Mouse (Mus musculus): Measurements from ENCODE around the gene Gm6408. TPM values are rescaled to one million over a fixed set of nuclear protein-coding genes. Genes with fewer than 3 reads are reported as not detected.
"Not testable (repeated sequence)": the region's sequence is repeated elsewhere in the genome, so short reads cannot be mapped to it uniquely, and the experiment has no call there.

Gene Gm6408
- not detected for total RNA-seq (2021)
- long read RNA-seq, experiment 1, result 0 reads
- long read RNA-seq, experiment 2, result 0 reads

DNA sequence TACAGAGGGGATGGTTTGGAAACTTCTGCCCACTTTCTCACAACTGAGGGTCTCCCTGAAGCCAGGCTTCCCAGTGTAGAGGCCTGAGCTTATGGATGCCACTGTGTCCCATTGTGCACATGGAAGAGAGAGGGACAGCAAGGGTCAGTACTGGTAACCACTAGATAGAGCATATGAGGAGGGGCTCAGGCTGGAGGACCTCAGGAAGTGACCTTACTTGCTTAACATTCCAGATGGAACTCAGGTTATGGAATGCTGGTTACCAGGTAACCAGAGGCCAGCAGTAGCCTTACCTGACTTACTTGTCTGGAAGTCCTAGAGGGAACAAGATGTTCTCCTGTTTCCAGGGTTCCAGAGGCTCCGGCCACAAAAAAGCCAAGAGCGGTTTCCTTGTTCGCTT is at the start of gene Gm6408:
TSS of gene Gm6408 (plus strand) at position 301 of the 400 bp plus-strand sequence.
- intact Hi-C loops (cut with DNase I; ENCODE audit: low total_unique reads); DNase-seq: not testable (repeated sequence)

DNA sequence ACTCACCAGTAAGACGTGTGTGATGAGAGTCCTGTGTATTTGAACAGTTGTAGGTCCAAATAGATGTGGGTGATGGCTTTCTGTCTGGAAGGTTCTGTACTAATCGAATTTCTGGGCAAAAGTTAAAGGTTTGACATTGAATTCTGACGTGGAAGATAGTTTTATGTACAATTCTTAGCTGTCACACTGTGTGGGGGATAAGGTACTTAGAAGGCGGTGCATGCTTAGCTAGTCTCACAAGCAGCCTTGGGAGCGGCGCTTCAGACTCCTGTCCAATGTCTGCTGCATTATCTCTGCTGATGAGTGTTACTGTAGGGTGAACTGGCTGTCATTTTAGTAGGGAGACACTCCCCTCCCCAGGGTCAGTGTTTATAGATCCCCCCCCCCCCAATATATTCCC is 49.3 kb upstream of the Gm6408 start:
- DNase-seq, result no peak
- intact Hi-C loops (cut with DNase I; ENCODE audit: low total_unique reads), result no loop called here

DNA sequence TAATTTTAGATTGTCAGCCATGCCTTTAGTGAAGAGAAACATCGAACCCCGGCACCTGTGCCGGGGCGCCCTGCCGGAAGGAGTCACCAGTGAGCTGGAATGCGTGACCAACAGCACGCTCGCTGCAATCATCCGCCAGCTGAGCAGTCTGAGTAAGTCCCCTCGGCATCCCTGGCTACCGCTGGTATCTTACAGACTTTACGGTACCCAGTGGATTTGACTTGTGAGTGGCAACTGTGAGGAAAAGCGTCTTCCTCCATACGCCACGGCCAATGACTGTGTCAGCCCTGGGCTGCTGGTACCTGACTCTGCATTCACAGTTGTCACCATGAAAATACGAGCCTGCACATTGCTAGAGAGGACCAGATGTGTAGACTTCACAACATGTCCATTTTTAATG is 46.4 kb upstream of the Gm6408 start:
- no peak for DNase-seq
- intact Hi-C loops (cut with DNase I; ENCODE audit: low total_unique reads), result no loop called here

DNA sequence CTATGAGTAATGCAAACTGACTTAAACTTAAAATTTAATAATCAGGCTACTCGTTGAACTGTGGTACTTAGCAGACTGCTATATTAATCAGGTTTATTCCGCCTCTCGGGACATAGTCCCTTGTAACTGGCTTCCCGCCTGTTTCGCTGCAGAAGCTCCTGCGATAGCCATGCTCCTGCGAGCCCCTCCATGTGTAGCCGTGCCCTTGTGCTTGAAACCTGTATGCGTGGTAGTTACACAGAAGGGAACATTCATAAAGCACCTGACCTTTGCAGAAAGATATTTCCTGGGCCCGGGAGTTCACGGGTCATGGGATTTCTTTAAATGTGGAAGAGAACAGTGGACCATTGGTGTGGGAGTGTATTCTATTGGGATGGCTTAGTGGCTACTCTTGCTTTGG is 45.0 kb upstream of the Gm6408 start:
- no peak for DNase-seq
- intact Hi-C loops (cut with DNase I; ENCODE audit: low total_unique reads), result no loop called here

DNA sequence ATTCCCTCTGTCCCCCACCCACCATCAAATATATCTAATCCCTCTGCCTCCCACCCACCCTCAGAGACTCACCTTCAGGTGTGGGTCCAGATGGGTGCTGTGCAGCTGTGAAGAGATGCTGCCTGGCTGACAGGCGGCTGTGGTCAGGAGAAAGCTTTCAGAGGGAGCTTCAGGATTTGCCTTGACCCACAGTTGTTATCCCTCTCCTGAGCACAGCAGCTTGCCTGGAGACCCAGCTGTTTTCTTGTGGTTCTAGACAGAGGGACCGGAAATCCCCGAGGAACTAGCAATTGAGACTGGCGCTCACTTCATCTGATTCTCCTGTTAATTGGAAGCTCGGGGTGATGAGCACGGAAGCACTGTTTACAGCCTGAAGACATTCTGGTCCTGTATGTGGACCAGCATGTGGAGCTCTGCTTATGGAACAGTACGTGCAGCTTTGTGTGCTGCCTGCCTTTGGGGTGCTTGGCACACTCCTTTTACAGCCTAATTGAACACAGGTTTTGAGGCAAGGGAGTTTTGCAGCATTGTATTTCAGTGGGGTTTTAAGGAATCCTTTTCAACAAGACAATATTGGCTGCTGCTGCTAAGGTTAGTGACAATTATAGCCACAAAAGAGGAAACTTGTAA is 42.5 kb upstream of the Gm6408 start:
- DNase-seq, result no peak
- intact Hi-C loops (cut with DNase I; ENCODE audit: low total_unique reads), result no loop called here

DNA sequence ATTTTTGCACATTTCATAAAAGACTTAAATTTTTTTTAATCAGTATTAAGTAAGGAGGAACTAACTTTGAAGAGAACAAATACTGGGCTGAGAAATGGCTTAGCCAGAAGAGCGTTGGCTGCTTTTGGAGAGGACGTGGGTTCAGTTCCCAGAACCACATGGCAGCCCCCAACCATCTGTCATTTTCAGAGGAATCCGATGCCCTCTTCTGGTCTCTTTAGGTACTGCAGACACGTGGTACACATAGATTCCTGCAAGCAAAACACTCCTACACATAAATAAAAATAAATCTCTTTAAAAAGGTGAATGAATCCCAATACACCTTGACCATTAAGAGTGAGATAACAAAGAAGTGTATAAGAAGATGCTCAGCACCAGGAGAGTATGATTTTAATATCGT is 41.5 kb upstream of the Gm6408 start:
- no peak for DNase-seq
- intact Hi-C loops (cut with DNase I; ENCODE audit: low total_unique reads), result no loop called here

DNA sequence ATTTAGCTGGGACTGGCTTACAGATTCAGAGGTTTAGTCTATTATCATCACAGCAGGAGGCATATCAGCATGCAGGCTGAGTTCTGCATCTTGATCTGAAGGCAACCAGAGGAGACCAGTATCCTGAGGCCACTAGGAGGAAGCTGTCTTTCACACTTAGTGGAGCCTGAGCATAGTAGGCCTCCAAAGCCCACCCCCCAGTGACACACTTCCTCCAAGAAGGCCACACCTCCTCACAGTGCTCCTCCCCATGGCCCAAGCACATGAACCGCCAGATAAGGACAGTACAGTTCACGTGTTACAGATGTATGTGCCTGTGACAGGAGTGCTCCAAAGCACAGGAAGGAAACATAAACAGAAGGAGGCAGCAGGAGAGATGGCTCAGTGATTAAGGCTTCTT is 39.0 kb upstream of the Gm6408 start:
- intact Hi-C loops (cut with DNase I; ENCODE audit: low total_unique reads), result no loop called here
- DNase-seq, result no peak

DNA sequence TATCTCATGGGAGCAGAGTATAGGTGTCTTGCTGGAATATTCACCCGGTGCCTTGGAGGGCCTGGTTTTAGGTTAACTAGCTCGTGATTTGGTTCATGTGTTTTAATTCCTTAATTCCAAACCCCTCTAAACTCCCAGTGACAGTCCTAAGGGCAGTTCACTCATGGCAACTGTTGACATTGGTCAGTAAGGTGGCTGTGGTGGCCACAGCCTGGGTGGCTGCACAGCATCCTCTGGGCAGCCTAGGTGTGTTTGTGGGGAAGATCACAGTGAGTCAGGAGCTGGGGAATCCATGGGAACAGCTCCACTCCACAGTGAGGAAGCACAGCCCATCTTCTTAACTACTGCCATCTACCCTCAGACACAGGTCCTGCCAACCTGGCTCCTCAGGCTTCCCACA is 35.1 kb upstream of the Gm6408 start:
- DNase-seq, result no peak
- intact Hi-C loops (cut with DNase I; ENCODE audit: low total_unique reads), result no loop called here

DNA sequence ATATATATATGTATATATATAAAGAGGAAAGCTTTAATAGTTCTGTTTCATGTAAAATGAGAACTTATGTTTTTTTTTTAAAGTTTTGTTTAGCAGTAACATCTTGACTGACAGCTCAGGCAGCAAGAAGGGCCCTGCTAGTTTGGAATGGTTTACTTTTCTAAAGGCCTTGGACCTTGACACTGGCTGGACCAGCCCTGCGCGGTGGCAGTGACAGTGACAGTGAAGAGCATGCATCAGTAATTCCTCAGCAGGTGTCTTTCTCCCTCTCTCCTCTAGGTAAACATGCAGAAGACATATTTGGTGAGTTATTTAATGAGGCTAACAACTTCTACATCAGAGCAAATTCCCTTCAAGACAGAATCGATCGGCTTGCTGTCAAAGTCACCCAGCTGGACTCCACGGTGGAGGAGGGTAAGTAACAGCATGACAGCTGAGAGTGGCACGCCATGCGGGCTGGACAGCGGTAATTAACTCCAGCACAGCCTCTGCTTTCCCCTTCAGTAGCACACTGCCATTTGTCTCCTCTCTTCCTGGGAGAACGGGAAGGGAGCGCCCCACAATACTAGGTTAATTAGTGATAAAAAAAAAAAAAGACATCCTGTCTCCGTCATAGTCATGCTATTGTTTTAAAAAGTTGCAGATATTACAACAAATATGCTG is 30.0 kb upstream of the Gm6408 start:
- intact Hi-C loops (cut with DNase I; ENCODE audit: low total_unique reads), result no loop called here
- DNase-seq, result no peak

DNA sequence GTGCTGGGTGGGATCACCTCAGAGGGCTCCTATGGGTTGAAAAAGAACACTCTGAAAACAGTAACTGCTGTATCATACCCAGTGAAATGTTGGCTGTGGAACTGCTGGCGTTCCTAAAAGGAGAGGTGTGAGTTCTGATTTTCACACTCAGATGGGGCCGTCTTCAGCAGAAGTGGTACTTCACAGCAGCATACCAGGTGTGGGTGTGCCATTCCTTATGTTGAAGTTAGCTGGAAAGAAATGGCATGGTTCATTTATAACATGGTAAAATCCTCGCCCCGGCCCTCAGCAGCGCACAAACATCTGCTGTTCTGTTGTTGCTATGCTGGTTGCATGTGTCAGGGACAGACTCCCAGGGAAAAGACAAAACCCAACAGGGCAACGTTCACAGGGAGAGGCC is 28.2 kb upstream of the Gm6408 start:
- intact Hi-C loops (cut with DNase I; ENCODE audit: low total_unique reads), result no loop called here
- no peak for DNase-seq

DNA sequence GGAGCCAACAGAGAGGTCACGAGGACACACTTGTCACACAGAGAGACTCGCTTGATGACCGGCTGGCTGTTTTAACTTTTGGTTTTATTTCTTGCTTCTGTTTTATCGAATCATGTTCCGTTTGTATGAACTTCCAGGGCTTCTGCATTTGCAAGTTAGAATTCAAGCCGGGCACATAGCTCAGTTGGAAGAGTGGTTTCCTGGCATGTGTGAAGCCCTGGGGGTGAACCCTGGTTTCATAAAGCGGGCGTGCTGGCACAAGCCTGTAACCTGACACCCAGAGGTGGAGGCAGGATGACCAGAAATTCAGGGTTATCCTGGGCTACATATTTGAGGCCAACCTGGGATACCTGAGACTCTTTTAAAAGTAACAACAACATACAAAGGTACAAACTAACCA is 20.2 kb upstream of the Gm6408 start:
- intact Hi-C loops (cut with DNase I; ENCODE audit: low total_unique reads), result no loop called here
- no peak for DNase-seq

DNA sequence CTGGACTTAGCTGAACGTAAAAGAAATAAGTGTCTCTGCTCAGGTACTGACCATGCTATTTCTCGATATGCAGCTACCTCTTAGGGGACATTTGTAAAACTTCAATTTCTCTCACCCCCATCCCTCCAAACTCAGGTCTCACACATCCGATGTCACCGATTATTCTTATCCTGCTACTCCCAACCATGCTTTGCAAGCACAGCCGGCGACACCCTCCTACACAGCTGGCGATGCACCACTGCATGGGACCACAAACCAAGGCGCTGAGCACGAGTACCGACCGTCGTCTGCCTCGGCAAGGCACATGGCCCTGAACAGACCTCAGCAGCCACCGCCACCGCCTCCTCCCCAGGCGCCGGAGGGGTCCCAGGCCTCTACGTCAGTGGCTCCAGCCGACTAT is 15.1 kb upstream of the Gm6408 start:
- intact Hi-C loops (cut with DNase I; ENCODE audit: low total_unique reads), result no loop called here

DNA sequence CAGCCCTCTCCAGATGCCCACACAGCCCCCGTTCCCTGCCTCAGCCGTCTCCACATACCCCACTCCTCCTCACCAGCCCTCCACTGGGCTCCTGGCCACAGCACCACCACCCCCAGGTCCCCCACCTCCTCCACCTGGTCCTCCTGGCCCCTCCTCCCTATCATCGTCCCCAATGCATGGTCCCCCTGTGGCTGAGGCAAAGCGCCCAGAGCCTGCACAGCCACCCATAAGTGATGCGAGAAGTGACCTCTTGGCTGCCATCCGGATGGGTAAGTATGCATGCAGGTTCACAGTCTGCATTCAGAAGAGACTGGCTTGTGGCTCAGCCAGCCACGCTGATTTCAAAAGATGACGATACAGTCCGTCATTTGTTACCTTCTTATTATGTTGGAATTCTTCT is 13.5 kb upstream of the Gm6408 start:
- intact Hi-C loops (cut with DNase I; ENCODE audit: low total_unique reads), result no loop called here
- DNase-seq, result no peak

More for the DNA sequence above, 15.1 kb upstream of the Gm6408 start:
- DNase-seq, result no peak

DNA sequence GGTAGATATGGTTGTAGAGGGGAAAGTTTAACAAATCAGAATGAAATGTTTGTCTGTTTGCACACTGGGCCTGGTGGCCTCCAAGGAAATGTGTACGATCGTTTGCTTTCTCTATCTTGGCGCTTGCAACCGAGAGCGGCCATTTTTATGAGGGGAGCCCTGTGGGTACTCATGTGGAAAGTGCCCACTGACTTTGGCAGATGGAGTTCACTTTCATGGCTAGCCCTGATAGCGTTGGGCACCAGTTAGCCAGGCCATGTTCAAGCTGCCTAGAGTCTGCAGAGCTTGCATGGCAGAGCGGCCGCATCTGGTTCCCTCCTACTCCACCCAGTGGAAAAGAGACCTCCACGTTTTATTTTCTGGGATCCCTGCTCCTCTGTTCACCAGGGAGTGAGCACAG is 10.9 kb upstream of the Gm6408 start:
- intact Hi-C loops (cut with DNase I; ENCODE audit: low total_unique reads), result no loop called here
- DNase-seq, result no peak

DNA sequence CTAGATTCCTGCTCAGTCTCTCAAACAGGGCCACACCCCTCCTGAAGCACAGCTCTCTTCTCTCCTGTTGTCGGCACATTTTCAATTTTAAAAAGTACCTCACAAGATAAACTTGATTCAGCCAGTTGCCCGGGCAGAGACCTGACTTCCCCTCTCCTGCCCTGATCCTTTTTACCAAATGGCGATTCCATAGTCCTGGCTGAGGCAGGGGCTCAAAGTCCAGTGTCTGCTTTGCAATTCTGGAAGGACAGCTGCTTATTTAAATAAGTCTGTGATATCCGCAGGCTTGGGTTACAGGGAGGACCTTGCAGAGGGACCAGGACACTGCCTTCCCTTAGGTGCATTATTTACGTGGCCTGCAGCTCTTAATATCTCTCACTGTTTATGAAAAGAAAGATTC is 10.5 kb upstream of the Gm6408 start:
- no peak for DNase-seq
- intact Hi-C loops (cut with DNase I; ENCODE audit: low total_unique reads), result no loop called here

DNA sequence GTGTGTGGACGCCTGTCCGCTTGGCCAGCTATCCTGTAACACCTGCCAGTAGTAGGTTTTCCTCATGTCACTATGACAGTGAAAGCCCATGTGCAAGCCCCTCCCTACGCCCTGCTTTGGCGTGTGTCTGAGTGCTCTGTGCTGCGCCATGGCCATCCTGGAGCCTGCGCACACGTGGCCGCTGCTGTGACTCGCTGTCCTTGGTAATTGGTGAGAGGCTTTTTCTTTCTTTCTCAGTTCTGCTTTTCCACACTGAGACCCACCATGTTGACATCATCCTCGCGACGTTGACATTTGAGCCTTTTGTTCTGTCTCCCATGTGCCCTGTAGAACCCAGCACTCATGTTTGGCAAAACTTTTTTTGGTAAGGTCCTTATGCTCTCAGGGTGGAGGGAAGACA is 9.9 kb upstream of the Gm6408 start:
- intact Hi-C loops (cut with DNase I; ENCODE audit: low total_unique reads), result no loop called here

DNA sequence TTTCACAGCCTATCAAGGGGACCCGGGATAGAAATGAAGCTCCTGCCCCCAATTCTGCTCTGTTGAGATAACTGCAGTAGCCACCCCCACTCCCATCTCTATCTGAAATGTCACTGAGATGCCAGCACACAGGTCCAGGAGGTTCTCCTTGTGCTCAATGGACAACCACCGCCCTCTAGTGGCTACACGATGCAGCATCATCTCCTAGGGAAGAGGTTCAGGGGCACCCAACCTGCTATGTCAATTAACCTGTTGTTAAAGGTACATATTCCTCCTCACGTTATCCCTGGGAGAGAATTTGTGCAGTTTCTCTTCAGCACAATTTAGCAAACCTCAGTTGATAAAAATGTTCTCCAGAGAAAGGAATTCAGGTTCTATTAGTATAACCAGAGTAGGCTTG is 2.2 kb upstream of the Gm6408 start:
- DNase-seq; intact Hi-C loops (cut with DNase I; ENCODE audit: low total_unique reads): not testable (repeated sequence)

More for the DNA sequence above, 9.9 kb upstream of the Gm6408 start:
- DNase-seq, result no peak

DNA sequence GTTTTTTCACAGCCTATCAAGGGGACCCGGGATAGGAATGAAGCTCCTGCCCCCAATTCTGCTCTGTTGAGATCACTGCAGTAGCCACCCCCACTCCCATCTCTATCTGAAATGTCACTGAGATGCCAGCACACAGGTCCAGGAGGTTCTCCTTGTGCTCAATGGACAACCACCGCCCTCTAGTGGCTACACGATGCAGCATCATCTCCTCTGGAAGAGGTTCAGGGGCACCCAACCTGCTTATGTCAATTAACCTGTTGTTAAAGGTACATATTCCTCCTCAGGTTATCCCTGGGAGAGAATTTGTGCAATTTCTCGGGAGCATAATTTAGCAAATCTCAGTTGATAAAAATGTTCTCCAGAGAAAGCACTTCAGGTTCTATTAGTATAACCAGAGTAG is 7.2 kb downstream of the Gm6408 start:
- intact Hi-C loops (cut with DNase I; ENCODE audit: low total_unique reads), result not testable (repeated sequence)
- DNase-seq, result peak; percentile 6

DNA sequence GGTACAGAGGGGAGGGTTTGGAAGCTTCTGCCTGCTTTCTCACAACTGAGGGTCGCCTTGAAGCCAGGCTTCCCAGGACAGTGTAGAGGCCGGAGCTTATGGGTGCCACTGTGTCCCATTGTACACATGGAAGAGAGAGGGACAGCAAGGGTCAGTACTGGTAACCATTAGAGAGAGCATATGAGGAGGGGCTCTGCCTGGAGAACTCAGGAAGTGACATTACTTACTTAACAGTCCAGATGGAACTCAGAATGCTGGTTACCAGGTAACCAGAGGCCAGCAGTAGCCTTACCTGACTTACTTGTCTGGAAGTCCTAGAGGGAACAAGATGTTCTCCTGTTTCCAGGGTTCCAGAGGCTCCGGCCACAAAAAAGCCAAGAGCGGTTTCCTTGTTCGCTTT is 9.3 kb downstream of the Gm6408 start, which contains the start of gene Gm6370:
TSS of gene Gm6370 (plus strand) at position 301 of the 400 bp plus-strand sequence.
- intact Hi-C loops (cut with DNase I; ENCODE audit: low total_unique reads); DNase-seq: not testable (repeated sequence)

DNA sequence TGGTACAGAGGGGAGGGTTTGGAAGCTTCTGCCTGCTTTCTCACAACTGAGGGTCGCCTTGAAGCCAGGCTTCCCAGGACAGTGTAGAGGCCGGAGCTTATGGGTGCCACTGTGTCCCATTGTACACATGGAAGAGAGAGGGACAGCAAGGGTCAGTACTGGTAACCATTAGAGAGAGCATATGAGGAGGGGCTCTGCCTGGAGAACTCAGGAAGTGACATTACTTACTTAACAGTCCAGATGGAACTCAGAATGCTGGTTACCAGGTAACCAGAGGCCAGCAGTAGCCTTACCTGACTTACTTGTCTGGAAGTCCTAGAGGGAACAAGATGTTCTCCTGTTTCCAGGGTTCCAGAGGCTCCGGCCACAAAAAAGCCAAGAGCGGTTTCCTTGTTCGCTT is 20.3 kb downstream of the Gm6408 start, which contains the start of gene 4930449I24Rik:
TSS of gene 4930449I24Rik (plus strand) at position 301 of the 400 bp plus-strand sequence.
- intact Hi-C loops (cut with DNase I; ENCODE audit: low total_unique reads); DNase-seq: not testable (repeated sequence)

DNA sequence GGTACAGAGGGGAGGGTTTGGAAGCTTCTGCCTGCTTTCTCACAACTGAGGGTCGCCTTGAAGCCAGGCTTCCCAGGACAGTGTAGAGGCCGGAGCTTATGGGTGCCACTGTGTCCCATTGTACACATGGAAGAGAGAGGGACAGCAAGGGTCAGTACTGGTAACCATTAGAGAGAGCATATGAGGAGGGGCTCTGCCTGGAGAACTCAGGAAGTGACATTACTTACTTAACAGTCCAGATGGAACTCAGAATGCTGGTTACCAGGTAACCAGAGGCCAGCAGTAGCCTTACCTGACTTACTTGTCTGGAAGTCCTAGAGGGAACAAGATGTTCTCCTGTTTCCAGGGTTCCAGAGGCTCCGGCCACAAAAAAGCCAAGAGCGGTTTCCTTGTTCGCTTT is 32.1 kb downstream of the Gm6408 start, which contains the start of gene Gm3402:
TSS of gene Gm3402 (plus strand) at position 301 of the 400 bp plus-strand sequence.
- intact Hi-C loops (cut with DNase I; ENCODE audit: low total_unique reads); DNase-seq: not testable (repeated sequence)
